Mouse (Mus musculus) midbrain, embryonic 14.5 days (tissue): Measurements from ENCODE around the gene Iqgap1. TPM values are rescaled to one million over a fixed set of nuclear protein-coding genes. Genes with fewer than 3 reads are reported as not detected.
A peak's percentile ranks its signal among the peaks of the same experiment; 100 is the strongest.

ENCODE experiments used
- ATAC-seq: fragments of 200-750 bp; cut with Nextera tagmentation; 2 replicates; pipeline ENCODE4 v1.8.0; 2017; ENCODE audit warnings: moderate number of reproducible peaks, moderate library complexity; ENCODE audit not compliant: low FRiP score, low TSS enrichment
- DNase-seq: peaks from one replicate; pipeline ENCODE4 v3.0.0-alpha.2; 2015
- H3K27ac ChIP-seq: fragments of 300-500 bp; sonication (generic); replicated peaks from 2 replicates; pipeline ENCODE4 v1.5.1; 2014; ENCODE audit warnings: mild to moderate bottlenecking, low read depth, low read length, moderate library complexity
- H3K27me3 ChIP-seq: fragments of 300-500 bp; sonication (generic); 2 replicates; pipeline ENCODE4 v1.6.1; 2014; ENCODE audit warnings: low read length, control low read depth, mixed read lengths; ENCODE audit not compliant: control insufficient read depth, insufficient read depth
- H3K36me3 ChIP-seq: fragments of 300-500 bp; sonication (generic); 2 replicates; pipeline ENCODE4 v1.6.1; 2014; ENCODE audit warnings: low read length, control low read depth; ENCODE audit not compliant: control insufficient read depth, insufficient read depth
- H3K4me1 ChIP-seq: fragments of 300-500 bp; sonication (generic); 2 replicates; pipeline ENCODE4 v1.6.1; 2014; ENCODE audit warnings: mild to moderate bottlenecking, antibody characterized with exemption, low read length, control low read depth; ENCODE audit not compliant: control insufficient read depth, insufficient read depth
- H3K4me2 ChIP-seq: fragments of 300-500 bp; sonication (generic); 2 replicates; pipeline ENCODE4 v1.6.1; 2014; ENCODE audit warnings: mild to moderate bottlenecking, low read length, moderate library complexity
- H3K4me3 ChIP-seq: fragments of 300-500 bp; sonication (generic); replicated peaks from 2 replicates; pipeline ENCODE4 v1.5.1; 2014; ENCODE audit warnings: low read depth, low read length
- H3K9ac ChIP-seq: fragments of 300-500 bp; sonication (generic); replicated peaks from 2 replicates; pipeline ENCODE4 v1.6.1; 2014; ENCODE audit warnings: mild to moderate bottlenecking, low read length, moderate library complexity
- H3K9me3 ChIP-seq: fragments of 300-500 bp; sonication (generic); 2 replicates; pipeline ENCODE4 v1.6.1; 2016; ENCODE audit warnings: low read length, control low read depth, mixed read lengths; ENCODE audit not compliant: control insufficient read depth
- WGBS: fragments of 180-500 bp; shearing (Covaris S2); extraction: QIAGEN DNeasy Blood & Tissue Kit; methylation state at CpG from one replicate; pipeline ENCODE4 v1.1.7; 2014; 5-methylcytosine and 5-hydroxymethylcytosine counted together
- polyA plus RNA-seq: library from polyadenylated mRNA; unstranded; fragments of >200 nt; fragmentation: Nextera tagmentation; extraction: Ambion mirVana; gene quantifications from 2 replicates; pipeline ENCODE4 v1.2.1, GENCODE M21; 2014

The Iqgap1 gene
- polyA plus RNA-seq, 1 experiment from 2014 or later: 22.3 TPM

DNA sequence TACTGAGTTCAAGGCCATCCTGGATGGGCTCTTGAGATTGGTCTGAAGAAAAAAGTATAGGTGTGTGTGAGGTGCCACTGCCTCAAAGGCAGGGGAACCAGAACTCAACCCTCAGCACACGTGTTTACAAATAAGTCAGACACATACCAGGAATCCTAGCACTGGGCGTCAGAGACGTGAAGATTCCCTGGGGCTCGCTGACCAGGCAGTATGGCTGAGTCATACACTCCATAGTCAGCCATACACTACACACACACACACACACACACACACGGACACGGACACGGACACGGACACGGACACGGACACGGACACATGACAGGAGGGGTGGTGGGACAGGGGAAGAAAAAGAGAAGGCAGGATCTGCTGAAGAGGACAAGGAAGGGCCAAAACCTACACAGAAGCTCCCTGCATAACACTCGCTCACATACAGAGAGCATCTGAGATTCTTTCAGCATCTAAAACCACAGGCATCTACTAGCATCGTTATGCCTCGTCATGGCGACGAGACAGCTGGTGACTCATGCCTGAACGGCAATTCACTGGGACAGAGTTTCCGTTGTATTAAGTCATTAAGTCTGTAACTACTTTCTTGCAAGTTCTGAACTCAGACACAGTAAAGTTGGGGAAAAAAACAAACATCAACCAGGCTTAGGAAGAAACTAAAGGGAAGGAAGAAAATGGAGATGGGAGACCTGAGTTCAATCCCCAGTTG lies 2.5 kb upstream of the Iqgap1 start:
- Histone ChIP-seq H3K27me3 (no peaks in the 10 kb centered on the region), H3K9me3 (no peaks in the 10 kb centered on the region), H3K9ac (no peak overlapping the region), H3K36me3 (no peaks in the 10 kb centered on the region), H3K4me1 (no peaks in the 10 kb centered on the region), H3K4me2 (no peak overlapping the region), H3K4me3 (no peak overlapping the region), H3K27ac (no peak overlapping the region)
- 78% methylated on average over 18 of the region's 18 CpGs for WGBS
- DNase-seq: no peak
- ATAC-seq: no peak

DNA sequence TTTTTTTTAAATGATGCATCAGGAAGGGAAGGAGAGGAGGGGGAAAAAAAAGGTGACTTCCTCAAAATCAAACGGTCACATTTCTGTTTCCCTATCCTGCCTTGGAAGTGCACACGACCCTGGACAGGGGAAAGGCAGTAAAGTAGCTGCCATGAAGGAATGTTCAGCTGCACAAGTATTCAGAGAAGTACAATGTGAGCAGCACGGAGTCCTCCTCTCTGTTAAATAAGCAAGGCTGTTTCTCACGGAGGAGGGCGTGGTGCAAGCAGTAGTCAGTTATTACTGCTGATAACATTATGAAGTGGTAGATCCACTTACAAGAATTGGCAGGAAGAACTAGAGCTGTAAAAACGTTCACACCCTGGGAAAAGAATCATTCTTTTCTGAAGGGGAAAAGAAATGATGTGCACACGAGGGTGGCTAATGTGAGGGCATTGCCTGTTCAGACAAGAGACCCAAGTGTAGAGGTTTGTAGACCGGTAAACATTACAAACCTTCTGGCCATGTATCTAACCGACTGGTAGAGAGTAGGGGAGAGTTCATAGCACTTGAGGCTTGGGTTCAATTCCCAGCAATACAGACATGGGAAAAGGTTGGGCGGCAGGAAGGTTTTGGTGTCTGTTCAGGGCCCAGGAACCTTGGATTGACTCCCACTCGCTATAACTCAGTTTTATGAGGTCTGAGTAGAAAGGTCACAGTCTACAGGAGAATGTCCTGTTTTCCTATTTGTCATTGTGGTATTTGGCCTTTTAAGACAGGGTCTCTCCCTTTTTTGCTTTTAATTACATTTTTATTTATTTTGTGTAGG lies 1.7 kb downstream of the Iqgap1 start:
- WGBS: 86% methylated on average over 11 of the region's 11 CpGs
- Histone ChIP-seq H3K4me1 (no peaks in the 10 kb centered on the region), H3K36me3 (no peaks in the 10 kb centered on the region), H3K4me3 (no peak overlapping the region), H3K27me3 (no peaks in the 10 kb centered on the region), H3K4me2 (no peak overlapping the region), H3K9me3 (no peaks in the 10 kb centered on the region), H3K9ac (no peak overlapping the region), H3K27ac (no peak overlapping the region)
- ATAC-seq: no peak
- DNase-seq: no peak

DNA sequence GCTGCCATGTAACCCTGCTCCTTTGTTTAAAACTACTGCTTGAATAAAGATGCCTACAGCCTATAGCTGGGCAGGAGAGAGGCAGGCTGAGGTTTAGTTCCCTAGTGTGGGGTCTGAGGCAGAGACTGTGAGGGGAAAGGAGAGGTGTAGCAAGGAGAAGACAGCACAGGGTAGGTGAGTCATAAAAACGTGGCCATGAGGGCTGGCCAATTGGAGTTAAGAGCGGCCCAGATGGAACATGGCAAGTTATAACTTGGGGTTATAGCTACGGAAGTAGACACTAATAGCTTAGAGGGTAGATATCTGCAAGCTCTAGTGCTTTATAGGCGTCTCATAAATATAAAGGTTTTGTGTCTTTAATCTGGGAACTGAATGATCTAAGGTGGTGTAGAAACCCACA lies 2.5 kb downstream of the Iqgap1 start:
- ATAC-seq (no peak), DNase-seq (no peak)
- Histone ChIP-seq H3K4me3 (no peak overlapping the region), H3K27me3 (no peaks in the 10 kb centered on the region), H3K4me2 (no peak overlapping the region), H3K4me1 (no peaks in the 10 kb centered on the region), H3K27ac (no peak overlapping the region), H3K9me3 (no peaks in the 10 kb centered on the region), H3K9ac (no peak overlapping the region), H3K36me3 (no peaks in the 10 kb centered on the region)
- 82% methylated on average over 4 of the region's 4 CpGs for WGBS

DNA sequence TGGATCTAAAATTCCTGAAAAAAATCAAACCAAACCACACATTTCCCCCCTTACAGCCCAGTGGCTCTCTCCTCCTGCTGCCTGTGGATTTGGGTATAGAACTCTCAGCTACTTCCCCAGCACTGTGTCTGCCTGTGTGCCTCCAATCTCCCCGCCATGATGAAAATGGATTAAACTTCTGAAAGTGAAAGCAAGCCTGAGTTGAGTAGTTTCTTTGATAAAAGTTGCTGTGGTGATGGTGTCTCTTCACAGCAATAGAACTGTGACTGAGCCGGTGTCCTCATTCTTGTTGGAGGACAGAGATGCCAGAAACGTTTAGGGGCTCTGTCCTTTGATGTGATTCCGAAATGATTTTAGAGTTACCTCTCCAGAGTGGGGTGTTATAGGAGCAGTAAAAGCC lies 4.9 kb downstream of the Iqgap1 start:
- 72% methylated on average over 4 of the region's 4 CpGs for WGBS
- Histone ChIP-seq H3K4me3 (no peak overlapping the region), H3K9me3 (no peaks in the 10 kb centered on the region), H3K27ac (no peak overlapping the region), H3K27me3 (no peaks in the 10 kb centered on the region), H3K9ac (no peak overlapping the region), H3K4me1 (no peaks in the 10 kb centered on the region), H3K36me3 (no peaks in the 10 kb centered on the region), H3K4me2 (no peak overlapping the region)
- no peak for DNase-seq
- no peak for ATAC-seq

GRCm38 (mm10) chr7:80816641-80817040 lies 9.1 kb downstream of the Iqgap1 start:
- ATAC-seq (no peak), DNase-seq (no peak)
- no peaks in the 10 kb centered on the region for H3K9me3 ChIP-seq
- no peaks in the 10 kb centered on the region for H3K27me3 ChIP-seq
- no peak overlapping the region for H3K9ac ChIP-seq
- 85% methylated on average over 5 of the region's 5 CpGs for WGBS
- H3K4me1 ChIP-seq: no peaks in the 10 kb centered on the region
- no peak overlapping the region for H3K4me2 ChIP-seq
- no peak overlapping the region for H3K27ac ChIP-seq
- no peaks in the 10 kb centered on the region for H3K36me3 ChIP-seq
- H3K4me3 ChIP-seq: no peak overlapping the region

- H3K4me2 ChIP-seq: no peak overlapping the region
- no peaks in the 10 kb centered on the region for H3K27me3 ChIP-seq
- no peak overlapping the region for H3K9ac ChIP-seq
- WGBS: 96% methylated on average over 4 of the region's 4 CpGs
- H3K36me3 ChIP-seq: no peaks in the 10 kb centered on the region
- H3K4me3 ChIP-seq: no peak overlapping the region
- no peaks in the 10 kb centered on the region for H3K4me1 ChIP-seq
- no peak for ATAC-seq
- H3K9me3 ChIP-seq: no peaks in the 10 kb centered on the region
- H3K27ac ChIP-seq: no peak overlapping the region
- no peak for DNase-seq
These were observed 12.4 kb downstream of the Iqgap1 start for GRCm38 (mm10) chr7:80813397-80813796.

- Histone ChIP-seq H3K27ac (no peak overlapping the region), H3K4me2 (no peak overlapping the region), H3K9ac (no peak overlapping the region), H3K4me3 (no peak overlapping the region), H3K36me3 (no peaks in the 10 kb centered on the region), H3K9me3 (no peaks in the 10 kb centered on the region), H3K4me1 (peaks cover 9% of the 10 kb centered on the region), H3K27me3 (no peaks in the 10 kb centered on the region)
- DNase-seq (no peak), ATAC-seq (no peak)
- 78% methylated on average over 4 of the region's 4 CpGs for WGBS
These were observed 19.4 kb downstream of the Iqgap1 start for GRCm38 (mm10) chr7:80806331-80806730.

DNA sequence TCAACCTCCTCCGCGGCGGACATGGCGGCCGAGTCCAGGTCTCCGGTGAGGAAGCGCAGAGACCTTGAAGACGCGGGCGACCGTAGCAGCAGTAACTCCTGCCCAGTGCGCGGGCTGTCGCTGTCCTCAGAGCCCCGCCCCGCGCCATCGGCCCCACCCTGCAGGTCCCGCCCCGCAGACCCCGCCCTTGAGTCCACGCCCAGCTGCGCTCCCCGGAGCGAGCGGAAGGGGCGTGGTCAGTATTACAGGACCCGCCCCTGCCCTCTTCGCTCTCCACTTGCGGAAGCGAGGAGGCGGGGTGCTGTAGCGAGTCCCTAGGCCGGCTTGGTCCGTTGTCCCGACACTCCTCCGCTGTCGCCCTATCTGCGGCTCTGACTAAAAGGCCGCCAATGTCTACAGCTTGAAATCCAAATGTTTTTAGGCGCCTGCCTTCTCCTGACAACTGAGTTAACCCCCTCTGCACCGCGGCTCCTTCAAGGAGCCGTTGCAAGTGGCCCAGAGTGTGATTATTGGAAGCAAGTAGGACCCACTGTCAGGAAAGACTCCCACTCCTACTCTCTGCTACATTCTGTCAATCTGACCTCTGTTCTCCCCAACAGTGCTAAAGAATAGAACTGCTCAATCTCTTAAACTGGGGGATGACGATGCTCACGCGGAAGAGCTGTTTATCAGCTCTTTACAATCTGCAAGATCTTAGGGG lies 22.5 kb downstream of the Iqgap1 start:
- Histone ChIP-seq H3K9me3 (no peaks in the 10 kb centered on the region), H3K27me3 (no peaks in the 10 kb centered on the region), H3K4me1 (peaks cover 9% of the 10 kb centered on the region), H3K36me3 (peaks cover 13% of the 10 kb centered on the region), H3K9ac (peak overlapping the region; percentile 85), H3K4me2 (peak overlapping the region; percentile 78), H3K27ac (peak overlapping the region; percentile 80), H3K4me3 (peak overlapping the region; percentile 92)
- ATAC-seq (peak; percentile 97), DNase-seq (peak; percentile 97)
- WGBS: 2% methylated on average over 46 of the region's 47 CpGs
